Mouse (Mus musculus) liver, embryonic 16.5 days (tissue): ENCODE measurements at regions not wholly inside any gene's neighbourhood (a gene's known extent, or its start where the extent isn't known, plus 50 kb on each side); places are given as distances from the start of the nearest gene placed in this dataset.
A peak's percentile ranks its signal among the peaks of the same experiment; 100 is the strongest.

Experiments
- ATAC-seq: fragments of 200-750 bp; cut with Nextera tagmentation; 2 replicates; pipeline ENCODE4 v1.8.0; 2017; ENCODE audit warnings: low read depth, mild to moderate bottlenecking, moderate number of reproducible peaks, moderate library complexity
- H3K27ac ChIP-seq: fragments of 300-500 bp; sonication (generic); 2 replicates; pipeline ENCODE4 v1.5.1; 2014; ENCODE audit warnings: mild to moderate bottlenecking, low read length
- H3K27me3 ChIP-seq: fragments of 300-500 bp; sonication (generic); 2 replicates; pipeline ENCODE4 v1.6.1; 2014; ENCODE audit warnings: low read depth, low read length, mixed read lengths; ENCODE audit not compliant: control insufficient read depth, insufficient read depth
- H3K36me3 ChIP-seq: fragments of 300-500 bp; sonication (generic); 2 replicates; pipeline ENCODE4 v1.6.1; 2014; ENCODE audit warnings: mild to moderate bottlenecking; ENCODE audit not compliant: control insufficient read depth, insufficient read depth
- H3K4me1 ChIP-seq: fragments of 300-500 bp; sonication (generic); 2 replicates; pipeline ENCODE4 v1.6.1; 2014; ENCODE audit warnings: low read depth, low read length, mixed read lengths; ENCODE audit not compliant: control insufficient read depth
- H3K4me2 ChIP-seq: fragments of 300-500 bp; sonication (generic); 2 replicates; pipeline ENCODE4 v1.6.1; 2014; ENCODE audit warnings: low read depth, low read length, mixed read lengths
- H3K4me3 ChIP-seq: fragments of 300-500 bp; sonication (generic); 2 replicates; pipeline ENCODE4 v1.5.1; 2014; ENCODE audit warnings: low read depth, mild to moderate bottlenecking, low read length
- H3K9ac ChIP-seq: fragments of 300-500 bp; sonication (generic); 2 replicates; pipeline ENCODE4 v1.6.1; 2014; ENCODE audit warnings: low read depth, low read length
- H3K9me3 ChIP-seq: fragments of 300-500 bp; sonication (generic); replicated peaks from 2 replicates; pipeline ENCODE4 v1.6.1; 2016; ENCODE audit warnings: low read length; ENCODE audit not compliant: control insufficient read depth
- WGBS: fragments of 180-500 bp; shearing (Covaris S2); extraction: QIAGEN DNeasy Blood & Tissue Kit; methylation state at CpG from one replicate; pipeline ENCODE4 v1.1.7; 2014; ENCODE audit not compliant: insufficient replicate concordance; 5-methylcytosine and 5-hydroxymethylcytosine counted together

GRCm38 (mm10) chr3:60292142-60292541 lies 180.5 kb upstream of the Mbnl1 start:
- H3K27ac ChIP-seq, result no peak overlapping the region
- no peaks in the 10 kb centered on the region for H3K36me3 ChIP-seq
- H3K27me3 ChIP-seq, result no peaks in the 10 kb centered on the region
- no peak overlapping the region for H3K9ac ChIP-seq
- WGBS, result 62% methylated on average over 2 of the region's 2 CpGs
- ATAC-seq, result no peak
- no peaks in the 10 kb centered on the region for H3K9me3 ChIP-seq
- H3K4me1 ChIP-seq, result no peaks in the 10 kb centered on the region
- H3K4me2 ChIP-seq, result no peak overlapping the region
- H3K4me3 ChIP-seq, result no peak overlapping the region

- Histone ChIP-seq H3K36me3 (no peaks in the 10 kb centered on the region), H3K9me3 (no peaks in the 10 kb centered on the region), H3K9ac (no peak overlapping the region), H3K4me2 (no peak overlapping the region), H3K27ac (no peak overlapping the region), H3K27me3 (no peaks in the 10 kb centered on the region), H3K4me1 (no peaks in the 10 kb centered on the region), H3K4me3 (no peak overlapping the region)
- no peak for ATAC-seq
- 63% methylated on average over 2 of the region's 2 CpGs for WGBS
Observed at GRCm38 (mm10) chr3:60292940-60293339, 179.7 kb upstream of the Mbnl1 start.

- Histone ChIP-seq H3K27ac (no peak overlapping the region), H3K36me3 (no peaks in the 10 kb centered on the region), H3K4me3 (no peak overlapping the region), H3K9me3 (no peaks in the 10 kb centered on the region), H3K27me3 (no peaks in the 10 kb centered on the region), H3K4me1 (no peaks in the 10 kb centered on the region), H3K4me2 (no peak overlapping the region), H3K9ac (no peak overlapping the region)
- WGBS, result 73% methylated on average over 3 of the region's 3 CpGs
- no peak for ATAC-seq
Observed at GRCm38 (mm10) chr3:60305399-60305798, 167.2 kb upstream of the Mbnl1 start.

- Histone ChIP-seq H3K9ac (no peak overlapping the region), H3K4me3 (no peak overlapping the region), H3K4me2 (no peak overlapping the region), H3K27ac (no peak overlapping the region), H3K9me3 (no peaks in the 10 kb centered on the region), H3K4me1 (no peaks in the 10 kb centered on the region; the same call in 1 of the 2 replicates), H3K27me3 (no peaks in the 10 kb centered on the region), H3K36me3 (no peaks in the 10 kb centered on the region)
- no peak for ATAC-seq
- 58% methylated on average over 3 of the region's 3 CpGs for WGBS
Observed at GRCm38 (mm10) chr3:60310402-60310801, 162.2 kb upstream of the Mbnl1 start.

- ATAC-seq, result no peak
- Histone ChIP-seq H3K4me2 (no peak overlapping the region), H3K4me3 (no peak overlapping the region), H3K4me1 (no peaks in the 10 kb centered on the region; the same call in 1 of the 2 replicates), H3K27me3 (no peaks in the 10 kb centered on the region), H3K36me3 (no peaks in the 10 kb centered on the region), H3K9ac (no peak overlapping the region), H3K9me3 (no peaks in the 10 kb centered on the region), H3K27ac (no peak overlapping the region)
- WGBS, result 39% methylated on average over 3 of the region's 3 CpGs
Observed at GRCm38 (mm10) chr3:60311178-60311577, 161.5 kb upstream of the Mbnl1 start.

- Histone ChIP-seq H3K4me2 (no peak overlapping the region), H3K4me1 (peaks cover 2% of the 10 kb centered on the region; the same call in 1 of the 2 replicates)
- ATAC-seq, result 0 out of 2 replicates have a peak, but pooled peaks have one; percentile 30
Observed at GRCm38 (mm10) chr3:60320213-60320936, 152.3 kb upstream of the Mbnl1 start.

GRCm38 (mm10) chr3:60323514-60323913 lies 149.1 kb upstream of the Mbnl1 start:
- Histone ChIP-seq H3K4me2 (no peak overlapping the region), H3K27me3 (no peaks in the 10 kb centered on the region), H3K9me3 (no peaks in the 10 kb centered on the region), H3K9ac (no peak overlapping the region), H3K36me3 (no peaks in the 10 kb centered on the region), H3K27ac (no peak overlapping the region), H3K4me3 (no peak overlapping the region), H3K4me1 (peaks cover 2% of the 10 kb centered on the region; the same call in 1 of the 2 replicates)
- no peak for ATAC-seq

More at GRCm38 (mm10) chr3:60320213-60320936, 152.3 kb upstream of the Mbnl1 start:
- Histone ChIP-seq H3K27me3 (no peaks in the 10 kb centered on the region), H3K9me3 (no peaks in the 10 kb centered on the region), H3K27ac (no peak overlapping the region), H3K4me3 (no peak overlapping the region), H3K9ac (no peak overlapping the region), H3K36me3 (no peaks in the 10 kb centered on the region)
- WGBS, result 38% methylated on average over 1 of the region's 1 CpGs

- Histone ChIP-seq H3K4me2 (no peak overlapping the region), H3K27ac (no peak overlapping the region), H3K4me1 (peaks cover 2% of the 10 kb centered on the region; the same call in 1 of the 2 replicates), H3K27me3 (no peaks in the 10 kb centered on the region), H3K9me3 (no peaks in the 10 kb centered on the region), H3K36me3 (no peaks in the 10 kb centered on the region), H3K9ac (no peak overlapping the region), H3K4me3 (no peak overlapping the region)
- ATAC-seq, result no peak
Observed at GRCm38 (mm10) chr3:60324416-60324815, 148.2 kb upstream of the Mbnl1 start.

GRCm38 (mm10) chr3:60324969-60325368 lies 147.7 kb upstream of the Mbnl1 start:
- no peak overlapping the region for H3K9ac ChIP-seq
- no peak overlapping the region for H3K27ac ChIP-seq
- H3K4me3 ChIP-seq, result no peak overlapping the region
- ATAC-seq, result no peak
- no peaks in the 10 kb centered on the region for H3K27me3 ChIP-seq
- peaks cover 2% of the 10 kb centered on the region; the same call in 1 of the 2 replicates for H3K4me1 ChIP-seq
- H3K36me3 ChIP-seq, result no peaks in the 10 kb centered on the region
- H3K9me3 ChIP-seq, result no peaks in the 10 kb centered on the region
- no peak overlapping the region for H3K4me2 ChIP-seq
